Mouse (Mus musculus): ENCODE results near the gene Drd1. TPM values are rescaled to one million over a fixed set of nuclear protein-coding genes. Genes with fewer than 3 reads are reported as not detected.

Gene Drd1
- 10 to 100 TPM in 1 of 2 experiments, 1 to 10 TPM in 1; 4.2 to 10.4 TPM for total RNA-seq (2021)
- long read RNA-seq, partial matches to known transcripts = 0 of 4 reads
- long read RNA-seq, other reads (novel, unspliced or antisense) = 0 of 4 reads

- peak; percentile 67 to 91 for DNase-seq (ENCODE audit: low spot score in 2 of 2)
These were observed at the start of gene Drd1 for GRCm38 (mm10) chr13:54055448-54055861. Gene Drd1, minus strand, starts transcription at chr13:54055705.

- DNase-seq (ENCODE audit: low spot score in 2 of 2) = no peak
These were observed 48.4 kb upstream of the Drd1 start for GRCm38 (mm10) chr13:54103866-54104265.

DNA sequence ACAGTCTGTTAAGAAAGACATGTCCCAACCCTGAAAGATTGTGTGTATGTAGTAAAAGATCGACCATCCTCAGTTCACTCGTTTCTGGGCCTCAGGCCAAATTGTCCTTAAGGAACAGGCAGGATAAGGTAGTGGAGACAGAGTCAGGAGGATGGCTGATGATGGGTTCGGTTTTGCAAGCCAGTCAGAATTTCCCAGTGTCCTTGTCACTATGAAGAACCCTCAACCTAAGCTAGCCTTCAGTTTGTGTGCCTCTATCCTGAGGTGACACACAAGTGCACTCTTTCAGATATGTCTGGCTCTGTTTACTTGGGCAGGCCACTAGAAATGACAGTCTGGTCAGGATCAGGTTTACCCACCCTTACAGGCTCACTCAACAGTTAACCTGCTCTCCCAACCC lies 47.8 kb upstream of the Drd1 start:
- no peak for DNase-seq (ENCODE audit: low spot score in 2 of 2)

DNA sequence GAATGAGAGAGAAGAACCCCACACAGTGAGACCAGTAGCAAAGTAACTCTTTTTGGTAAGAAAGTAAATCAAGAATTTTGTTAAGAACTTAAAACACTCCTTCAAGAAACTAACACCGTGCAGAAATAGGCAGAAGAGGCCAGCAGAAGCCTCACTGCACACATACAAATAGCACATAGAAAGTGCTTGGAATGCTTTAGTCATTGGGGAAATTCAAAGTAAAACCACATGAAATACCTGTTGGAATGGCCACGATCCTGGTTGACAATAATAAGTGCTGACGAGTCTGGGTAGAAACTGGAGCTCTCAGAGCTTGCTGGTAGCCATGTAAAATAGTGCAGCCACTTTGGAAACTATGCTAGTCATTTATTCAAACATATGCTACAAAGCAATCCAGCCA lies 46.6 kb upstream of the Drd1 start:
- DNase-seq (ENCODE audit: low spot score in 2 of 2) = no peak

DNA sequence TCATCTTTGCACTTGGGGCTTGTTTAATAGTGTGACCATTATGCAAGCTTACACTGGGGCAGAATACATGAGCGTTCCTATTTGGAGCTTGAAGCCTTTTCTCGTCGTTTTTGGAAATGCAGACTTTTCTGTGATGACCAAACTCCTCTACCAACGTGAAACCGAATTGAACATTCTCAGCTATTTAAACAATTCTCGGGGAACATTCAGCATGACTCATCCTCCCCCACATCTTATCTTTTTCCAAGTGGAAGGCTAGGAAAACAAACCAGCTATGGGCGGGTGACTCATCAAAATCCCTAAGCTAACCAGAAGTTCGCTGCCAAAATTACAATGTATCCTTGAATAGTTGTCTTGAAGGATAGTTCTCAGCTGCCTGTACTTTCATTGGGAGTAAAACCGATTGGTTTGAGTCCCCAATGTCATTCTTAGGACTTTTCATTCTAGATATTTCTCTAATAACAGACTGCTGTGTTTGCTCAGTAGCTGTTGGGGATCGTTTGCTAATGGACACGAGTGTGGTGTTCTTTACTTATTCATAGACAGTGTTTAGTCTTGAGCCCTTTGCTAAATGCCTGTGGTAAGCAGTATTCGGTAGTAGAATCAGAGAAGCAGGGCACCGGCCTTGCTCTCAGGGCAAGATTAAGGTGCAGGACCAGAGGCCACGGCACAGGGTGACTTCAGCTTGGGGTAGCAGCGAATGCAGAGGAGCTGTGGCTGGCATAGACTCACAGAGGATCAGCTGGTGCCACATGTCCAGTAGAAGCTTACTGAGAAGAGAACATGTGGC lies 45.7 kb upstream of the Drd1 start:
- DNase-seq (ENCODE audit: low spot score in 2 of 2) = peak; percentile 71 to 88

- no peak for DNase-seq (ENCODE audit: low spot score in 2 of 2)
These were observed 42.3 kb upstream of the Drd1 start for GRCm38 (mm10) chr13:54097797-54098196.

DNA sequence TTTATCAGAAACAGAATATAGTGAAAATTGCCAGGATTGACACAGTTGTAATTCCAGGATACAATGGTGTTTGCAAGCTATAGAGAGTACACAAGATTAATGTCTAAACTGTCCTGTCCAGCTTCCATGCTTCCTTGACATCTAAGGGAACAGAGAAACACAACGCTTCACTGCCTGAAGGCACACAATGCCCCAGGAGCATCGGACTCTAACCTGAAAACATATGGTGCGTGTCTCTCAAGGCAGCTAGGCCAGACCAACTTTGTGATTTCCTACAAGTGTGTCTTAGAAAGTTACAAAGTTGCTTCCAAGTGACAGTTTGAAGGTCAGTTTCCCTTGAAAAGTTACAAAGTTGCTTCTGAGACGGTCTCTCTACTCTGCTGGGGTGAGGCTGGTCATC lies 41.7 kb upstream of the Drd1 start:
- no peak for DNase-seq (ENCODE audit: low spot score in 2 of 2)

GRCm38 (mm10) chr13:54095721-54096120 lies 40.2 kb upstream of the Drd1 start:
- no peak for DNase-seq (ENCODE audit: low spot score in 2 of 2)

DNA sequence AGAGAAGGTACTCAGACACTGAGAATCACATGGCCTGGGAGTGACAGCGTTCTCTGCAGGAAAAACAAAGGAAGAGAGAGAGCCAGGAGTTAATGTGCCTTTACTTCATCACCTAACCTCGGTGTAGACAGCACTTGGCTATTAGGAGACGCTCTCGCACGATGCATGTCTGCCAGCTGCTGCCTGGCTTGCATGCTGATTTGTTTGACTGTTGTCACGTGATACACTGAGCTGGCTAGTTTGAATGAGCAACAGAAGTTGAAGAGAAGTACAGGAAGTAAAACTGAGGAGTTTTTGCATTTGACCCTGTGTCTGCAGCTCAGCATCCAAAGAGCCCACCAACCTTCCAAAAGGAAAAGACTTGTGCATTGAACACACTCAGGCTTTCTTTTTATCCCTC lies 39.5 kb upstream of the Drd1 start:
- DNase-seq (ENCODE audit: low spot score in 2 of 2) = no peak

GRCm38 (mm10) chr13:54094349-54094748 lies 38.8 kb upstream of the Drd1 start:
- DNase-seq (ENCODE audit: low spot score in 2 of 2) = no peak

- DNase-seq (ENCODE audit: low spot score in 2 of 2) = no peak
These were observed 36.2 kb upstream of the Drd1 start for GRCm38 (mm10) chr13:54091719-54092118.

DNA sequence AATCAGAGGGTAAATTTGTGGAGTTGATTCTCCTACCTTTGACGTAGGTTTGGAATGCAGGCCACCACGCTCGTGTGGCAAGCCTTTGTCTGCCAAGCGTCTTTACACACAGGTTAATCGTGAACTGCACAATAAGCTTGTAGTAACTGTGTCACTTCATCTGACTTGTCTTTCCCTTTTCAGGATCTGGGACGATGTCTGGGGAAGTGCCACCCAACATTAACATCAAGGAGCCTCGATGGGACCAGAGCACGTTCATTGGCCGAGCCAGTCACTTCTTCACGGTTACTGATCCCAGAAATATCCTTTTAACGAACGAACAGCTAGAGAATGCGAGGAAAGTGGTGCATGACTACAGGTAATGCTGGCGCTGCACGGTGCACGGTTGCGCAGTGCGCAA lies 29.8 kb upstream of the Drd1 start:
- no peak for DNase-seq (ENCODE audit: low spot score in 2 of 2)

- no peak for DNase-seq (ENCODE audit: low spot score in 2 of 2)
These were observed 29.3 kb upstream of the Drd1 start for GRCm38 (mm10) chr13:54084826-54085225.

DNA sequence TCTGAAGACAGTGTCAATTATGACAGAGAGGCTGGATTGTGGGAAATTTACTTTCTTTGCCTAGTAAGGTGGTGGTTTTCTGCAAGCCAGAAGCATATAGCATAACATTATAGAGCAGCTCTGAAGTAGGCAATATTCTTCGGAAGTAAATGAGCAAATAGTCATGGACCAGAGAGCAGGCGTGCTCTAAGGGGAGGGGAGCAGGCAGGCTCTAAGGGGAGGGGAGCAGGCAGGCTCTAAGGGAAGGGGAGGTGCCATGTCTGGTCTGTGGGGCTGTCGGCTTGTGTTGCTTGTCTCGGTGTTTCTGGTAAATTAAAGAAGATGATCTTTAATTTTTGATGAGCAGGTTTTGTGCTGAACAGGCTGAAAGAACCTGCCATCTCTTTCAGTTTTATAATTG lies 28.7 kb upstream of the Drd1 start:
- no peak for DNase-seq (ENCODE audit: low spot score in 2 of 2)

DNA sequence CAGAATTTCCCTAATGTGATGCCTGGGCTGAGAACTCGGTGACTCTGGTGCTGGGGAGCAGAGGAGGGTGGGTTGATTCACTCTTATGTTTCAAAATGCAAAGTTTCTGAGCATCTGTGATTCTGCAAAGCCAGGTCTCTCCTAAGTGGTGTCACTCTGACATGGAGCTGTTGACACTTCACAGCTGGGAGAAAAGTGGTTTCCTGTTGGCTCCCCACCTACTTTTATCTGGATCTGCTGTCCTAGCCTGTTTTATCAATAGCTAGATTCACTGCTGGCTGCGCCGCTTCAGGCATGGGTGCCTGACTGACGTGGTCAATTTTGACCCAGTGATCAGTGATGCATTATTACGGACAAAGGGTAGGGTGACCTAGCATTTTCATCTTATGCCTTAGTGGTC lies 27.4 kb upstream of the Drd1 start:
- DNase-seq (ENCODE audit: low spot score in 2 of 2) = no peak

- DNase-seq (ENCODE audit: low spot score in 2 of 2) = no peak
These were observed 25.3 kb upstream of the Drd1 start for GRCm38 (mm10) chr13:54080785-54081184.

DNA sequence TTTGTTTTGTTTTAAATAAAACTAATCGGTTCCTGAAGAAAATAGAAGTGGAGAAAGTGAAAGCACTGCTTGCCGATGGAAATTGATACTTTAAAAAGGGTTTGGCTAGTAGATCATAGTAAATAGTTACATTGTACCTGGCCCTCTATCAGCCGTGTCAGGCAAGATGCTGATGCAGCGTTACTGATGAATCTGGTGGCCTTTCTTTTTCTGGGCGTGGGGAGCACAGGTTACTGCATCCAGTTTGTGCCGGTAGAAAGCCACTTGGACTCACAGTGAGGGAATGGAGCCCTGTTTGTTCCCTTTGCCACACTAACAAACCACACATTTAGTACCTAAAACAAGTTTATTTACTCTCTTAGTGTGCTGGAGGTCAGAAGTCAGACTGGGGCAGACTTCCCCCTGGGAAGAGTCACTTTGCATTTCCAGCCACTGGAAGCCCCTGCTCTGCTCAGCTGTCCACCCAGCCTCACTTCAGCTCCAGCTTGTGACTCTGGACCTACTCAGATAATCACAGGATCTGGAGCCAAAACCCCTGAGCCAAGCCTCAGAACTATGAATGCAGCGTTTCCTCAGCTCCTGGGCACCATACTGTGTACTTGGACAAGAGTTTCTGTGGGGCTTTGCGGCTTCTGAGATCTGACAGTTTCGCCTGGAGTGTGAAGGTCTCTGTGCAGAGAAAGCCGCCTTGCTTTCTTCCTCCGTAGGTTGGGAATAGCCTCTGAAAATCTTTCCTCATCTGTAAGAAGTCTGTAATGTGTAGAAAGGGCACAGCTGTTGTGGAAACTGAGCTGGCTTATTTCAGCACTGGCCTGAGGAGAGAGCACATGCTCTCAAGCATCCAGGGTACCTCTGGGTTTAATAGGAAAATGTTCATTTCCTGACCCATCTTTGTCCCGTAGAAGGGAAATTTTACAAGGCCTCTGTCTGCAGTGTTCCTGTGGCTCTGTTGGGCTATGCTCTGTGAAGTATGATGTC lies 24.6 kb upstream of the Drd1 start:
- no peak for DNase-seq (ENCODE audit: low spot score in 2 of 2)

GRCm38 (mm10) chr13:54077470-54078174 lies 22.1 kb upstream of the Drd1 start:
- DNase-seq (ENCODE audit: low spot score in 2 of 2) = no peak

- DNase-seq (ENCODE audit: low spot score in 2 of 2) = no peak
These were observed 21.4 kb upstream of the Drd1 start for GRCm38 (mm10) chr13:54076762-54077460.

DNA sequence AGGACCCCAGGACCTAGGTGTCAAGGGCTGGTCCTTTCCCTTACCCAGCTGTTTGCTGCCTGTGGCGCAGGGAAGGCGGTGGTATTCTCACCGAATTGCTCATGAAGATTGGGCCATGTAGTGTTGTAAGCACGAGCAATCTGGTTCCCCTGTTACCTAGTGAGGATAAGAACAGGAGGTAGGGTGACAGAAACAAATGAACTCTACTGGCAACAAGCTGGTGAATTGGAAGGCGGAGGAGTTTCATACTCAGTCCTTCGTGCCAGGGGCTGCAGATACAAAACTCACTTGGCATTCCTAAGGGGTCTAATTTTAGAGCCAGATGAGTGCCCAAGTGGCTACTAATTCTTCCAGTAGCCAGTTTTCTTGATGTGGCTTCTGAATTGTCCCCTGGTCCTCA lies 20.5 kb upstream of the Drd1 start:
- DNase-seq (ENCODE audit: low spot score in 2 of 2) = no peak

- no peak for DNase-seq (ENCODE audit: low spot score in 2 of 2)
These were observed 19.9 kb upstream of the Drd1 start for GRCm38 (mm10) chr13:54075416-54075815.

Measured in layer of hippocampus, adult 18-20 months (tissue).